Mouse (Mus musculus) heart, postnatal 14 days (tissue): Measurements from ENCODE around the gene Insm2. TPM values are rescaled to one million over a fixed set of nuclear protein-coding genes. Genes with fewer than 3 reads are reported as not detected.

Source experiments
- DNase-seq, 2 experiments: peaks; one replicate each; pipeline ENCODE4 v3.0.0; 2021 to 2022
- intact Hi-C: fragments of 180-260 bp; cut with DNase I; formaldehyde crosslinking; loops from one replicate; pipeline ENCODE4 v1.15.1; 2025
- total RNA-seq, 2 experiments: library from RNA; stranded (reverse); gene quantifications; 2 replicates each; pipeline ENCODE4 v1.2.3; 2021

The Insm2 gene
- total RNA-seq, 2 experiments from 2014 or later, result not detected

DNA sequence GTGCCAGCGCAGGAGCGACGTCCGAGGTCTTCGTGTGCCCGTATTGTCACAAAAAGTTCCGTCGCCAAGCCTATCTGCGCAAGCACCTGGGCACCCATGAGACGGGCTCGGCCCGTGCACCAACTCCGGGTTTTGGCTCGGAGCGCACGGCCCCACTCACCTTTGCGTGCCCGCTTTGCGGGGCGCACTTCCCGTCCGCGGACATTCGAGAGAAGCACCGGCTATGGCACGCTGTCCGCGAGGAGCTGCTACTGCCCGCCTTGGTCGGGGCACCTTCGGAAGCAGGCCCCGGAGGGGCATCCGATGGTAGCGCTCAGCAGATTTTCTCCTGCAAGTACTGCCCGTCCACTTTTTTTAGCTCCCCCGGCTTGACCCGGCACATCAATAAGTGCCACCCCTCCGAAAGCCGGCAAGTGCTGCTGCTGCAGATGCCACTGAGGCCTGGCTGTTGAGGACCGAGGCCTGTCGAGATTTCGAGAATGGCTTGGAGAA lies 1.3 kb downstream of the Insm2 start:
- no peak for DNase-seq
- intact Hi-C loops, result no loop called here

DNA sequence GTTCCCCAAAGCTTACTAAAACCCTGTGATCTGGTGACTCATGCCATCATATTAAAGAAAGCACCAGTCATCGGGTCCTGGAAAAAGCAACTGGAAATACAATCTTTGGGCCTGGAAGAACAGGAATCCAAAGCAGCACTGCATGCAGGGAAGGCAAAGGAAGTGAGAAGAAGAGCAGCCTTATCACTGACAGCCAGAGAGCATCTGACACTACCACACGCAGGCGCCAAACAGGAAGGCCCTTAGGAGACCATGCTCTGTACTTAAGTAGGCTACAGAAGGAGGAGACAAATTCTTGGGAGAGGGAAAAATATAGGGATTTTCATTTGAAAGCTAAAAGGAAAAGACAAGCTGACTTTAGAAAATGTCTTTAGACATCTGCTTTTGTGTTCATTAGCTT lies 5.2 kb downstream of the Insm2 start:
- DNase-seq, result no peak
- intact Hi-C loops, result no loop called here

- intact Hi-C loops, result no loop called here
Measured at GRCm38 (mm10) chr12:55607902-55608301, 8.7 kb downstream of the Insm2 start.

GRCm38 (mm10) chr12:55610812-55611211 lies 11.6 kb downstream of the Insm2 start:
- intact Hi-C loops, result no loop called here
- DNase-seq, result no peak

More at GRCm38 (mm10) chr12:55607902-55608301, 8.7 kb downstream of the Insm2 start:
- DNase-seq, result no peak

DNA sequence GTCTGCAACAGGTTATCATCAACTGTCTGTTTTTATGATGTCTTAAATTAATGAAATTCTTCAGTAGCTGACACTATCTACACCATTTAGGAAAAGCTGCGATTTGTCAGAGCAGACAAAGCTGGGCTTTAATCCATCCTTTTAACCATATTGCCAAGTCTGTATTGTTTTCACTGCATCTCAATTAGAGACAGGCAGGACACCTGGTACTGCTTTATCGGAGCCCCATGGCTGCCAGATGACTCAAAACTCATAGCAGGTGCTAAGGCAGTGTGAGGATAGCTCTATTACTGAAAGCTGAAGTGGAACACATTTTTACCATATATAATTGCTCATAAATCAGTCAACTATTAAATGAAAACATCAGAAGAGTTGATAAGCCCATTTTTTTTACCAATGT lies 21.1 kb downstream of the Insm2 start:
- intact Hi-C loops, result no loop called here
- DNase-seq, result no peak

DNA sequence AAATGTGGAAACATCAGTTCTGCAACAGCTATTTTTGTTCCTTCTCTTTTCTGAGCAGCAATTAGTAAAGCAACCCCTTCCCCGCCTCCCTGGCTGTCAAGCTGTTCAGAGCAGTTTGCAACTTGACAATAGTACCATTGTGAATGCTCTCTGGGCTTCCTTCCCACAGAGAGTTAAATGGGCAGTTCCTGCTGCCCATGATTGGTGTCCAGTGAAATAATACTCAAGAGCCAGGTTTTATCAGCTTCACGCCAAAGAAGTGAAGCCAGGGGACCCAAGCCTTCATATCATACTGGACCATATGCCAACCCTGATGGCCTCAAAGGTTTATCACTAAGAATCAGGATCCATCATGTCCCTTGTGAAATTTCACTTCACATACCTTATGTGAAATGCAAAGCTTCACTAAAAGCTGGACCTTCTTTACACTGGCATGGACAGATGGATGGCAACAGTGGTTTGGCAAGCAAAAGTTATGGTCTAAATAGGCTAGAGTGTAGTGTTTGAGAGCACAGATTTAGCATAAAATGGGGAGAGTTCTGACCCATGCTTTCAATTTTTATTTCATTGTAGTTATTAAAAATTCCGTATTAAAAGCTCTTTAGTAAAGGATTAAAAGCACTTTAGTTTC lies 23.5 kb downstream of the Insm2 start:
- intact Hi-C loops, result no loop called here

GRCm38 (mm10) chr12:55623254-55623653 lies 24.0 kb downstream of the Insm2 start:
- intact Hi-C loops, result no loop called here
- DNase-seq, result no peak

More for the DNA sequence above, 23.5 kb downstream of the Insm2 start:
- no peak for DNase-seq

DNA sequence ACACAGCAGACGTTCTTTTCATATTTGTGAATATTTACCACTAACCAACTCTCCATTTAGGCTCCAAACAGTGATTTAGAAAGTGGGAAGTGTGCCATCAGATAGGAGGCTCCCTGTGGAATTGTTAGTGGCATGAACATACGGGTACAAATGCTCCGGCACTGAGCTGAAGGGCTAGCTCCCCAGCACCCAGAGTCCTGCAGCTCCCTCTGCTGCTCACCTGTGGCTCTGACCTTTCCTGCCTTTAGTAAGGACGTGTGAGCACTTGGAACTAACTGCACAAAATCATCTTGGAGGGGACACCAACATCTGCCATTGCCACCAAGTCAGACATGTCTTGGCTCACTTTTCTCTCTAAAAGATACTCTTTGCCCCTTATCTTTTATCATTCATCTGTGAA lies 27.5 kb downstream of the Insm2 start:
- DNase-seq, result no peak
- intact Hi-C loops, result no loop called here

- no peak for DNase-seq
Measured at GRCm38 (mm10) chr12:55648011-55648525, 48.8 kb downstream of the Insm2 start.

More at GRCm38 (mm10) chr12:55648011-55648525, 48.8 kb downstream of the Insm2 start:
- intact Hi-C loops, result no loop called here

Other genes with a start within 250 kb of the Insm2 start
- gene Psma6, start 215.2 kb upstream of the Insm2 start, total RNA-seq, result 100 to 1,000 TPM; 160 to 168 TPM
- gene Nfkbia, start 106.8 kb upstream of the Insm2 start, total RNA-seq, result 10 to 100 TPM; 69.4 to 81.5 TPM
- gene Aldoart2, start 34.2 kb upstream of the Insm2 start, total RNA-seq, result not detected
- gene Ralgapa1, start 221.7 kb downstream of the Insm2 start, total RNA-seq, result 10 to 100 TPM; 59.2 to 59.5 TPM
- 10 to 100 TPM; 22.3 to 23.9 TPM for gene Brms1l, start 236.9 kb downstream of the Insm2 start, total RNA-seq